Mouse (Mus musculus): ENCODE results near the gene Zfp534. TPM values are rescaled to one million over a fixed set of nuclear protein-coding genes. Genes with fewer than 3 reads are reported as not detected.
"Not testable (repeated sequence)": the region's sequence is repeated elsewhere in the genome, so short reads cannot be mapped to it uniquely, and the experiment has no call there.

The Zfp534 gene
- polyA plus RNA-seq (2015; fragmentation: Nextera tagmentation; extraction: Ambion mirVana) = not detected in 2 replicates

- not testable (repeated sequence) for H3K27me3 ChIP-seq; H3K9ac ChIP-seq (replicated peaks); H3K36me3 ChIP-seq; H3K4me1 ChIP-seq; H3K4me2 ChIP-seq (replicated peaks); H3K27ac ChIP-seq (replicated peaks); H3K9me3 ChIP-seq; H3K4me3 ChIP-seq; ATAC-seq (replicated peaks)
- 96% methylated on average over 3 of the region's 3 CpGs for WGBS
Observed at GRCm38 (mm10) chr4:147702453-147702852, at the start of gene Zfp534. Gene Zfp534, minus strand, starts transcription at chr4:147702553.

GRCm38 (mm10) chr4:147746255-147746654 is 43.9 kb upstream of the Zfp534 start:
- WGBS = 93% methylated on average over 14 of the region's 15 CpGs
- not testable (repeated sequence) for ATAC-seq (replicated peaks); H3K4me1 ChIP-seq; H3K9me3 ChIP-seq; H3K4me3 ChIP-seq; H3K9ac ChIP-seq (replicated peaks); H3K27me3 ChIP-seq; H3K27ac ChIP-seq (replicated peaks); H3K4me2 ChIP-seq (replicated peaks); H3K36me3 ChIP-seq

GRCm38 (mm10) chr4:147738636-147739369 is 36.5 kb upstream of the Zfp534 start:
- H3K36me3 ChIP-seq; ATAC-seq (replicated peaks); H3K4me1 ChIP-seq; H3K27ac ChIP-seq (replicated peaks); H3K9me3 ChIP-seq; H3K27me3 ChIP-seq; H3K9ac ChIP-seq (replicated peaks): not testable (repeated sequence)
- Histone ChIP-seq H3K4me3 (peak overlapping the region; percentile 39), H3K4me2 (replicated peaks) (peak overlapping the region; percentile 40)
- 36% methylated on average over 63 of the region's 63 CpGs for WGBS

- not testable (repeated sequence) for H3K4me2 ChIP-seq (replicated peaks); H3K4me1 ChIP-seq; ATAC-seq (replicated peaks); H3K27ac ChIP-seq (replicated peaks); H3K27me3 ChIP-seq; H3K36me3 ChIP-seq; H3K9me3 ChIP-seq; H3K9ac ChIP-seq (replicated peaks); H3K4me3 ChIP-seq
- WGBS = 93% methylated on average over 5 of the region's 5 CpGs
Observed at GRCm38 (mm10) chr4:147655245-147655644, 47.1 kb downstream of the Zfp534 start.

- whole genome bisulfite sequencing = no CpG with 5 or more reads among the region's 3 CpGs
- not testable (repeated sequence) for H3K36me3 ChIP-seq; H3K9ac ChIP-seq (replicated peaks); H3K9me3 ChIP-seq; ATAC-seq (replicated peaks); H3K4me3 ChIP-seq; H3K27ac ChIP-seq (replicated peaks); H3K27me3 ChIP-seq; H3K4me1 ChIP-seq; H3K4me2 ChIP-seq (replicated peaks)
Observed at GRCm38 (mm10) chr4:147647407-147647806, 54.9 kb downstream of the Zfp534 start.

- WGBS = no CpG with 5 or more reads among the region's 6 CpGs
- H3K27me3 ChIP-seq; H3K27ac ChIP-seq (replicated peaks); H3K36me3 ChIP-seq; H3K4me3 ChIP-seq; H3K4me2 ChIP-seq (replicated peaks); ATAC-seq (replicated peaks); H3K9ac ChIP-seq (replicated peaks); H3K4me1 ChIP-seq; H3K9me3 ChIP-seq: not testable (repeated sequence)
Observed at GRCm38 (mm10) chr4:147642413-147642812, 59.9 kb downstream of the Zfp534 start, which contains the start of gene Zfp979. Gene Zfp979, minus strand, starts transcription at chr4:147642513.

- H3K9ac ChIP-seq (replicated peaks); H3K27ac ChIP-seq (replicated peaks); H3K27me3 ChIP-seq; H3K9me3 ChIP-seq; H3K4me1 ChIP-seq; H3K4me3 ChIP-seq; H3K4me2 ChIP-seq (replicated peaks); ATAC-seq (replicated peaks); H3K36me3 ChIP-seq: not testable (repeated sequence)
- WGBS = 44% methylated on average over 2 of the region's 3 CpGs
Observed at GRCm38 (mm10) chr4:147641932-147642331, 60.4 kb downstream of the Zfp534 start.

GRCm38 (mm10) chr4:147633818-147634262 is 68.5 kb downstream of the Zfp534 start:
- not testable (repeated sequence) for H3K36me3 ChIP-seq; H3K4me1 ChIP-seq; ATAC-seq (replicated peaks); H3K9ac ChIP-seq (replicated peaks); H3K9me3 ChIP-seq; H3K27ac ChIP-seq (replicated peaks); H3K4me3 ChIP-seq; H3K4me2 ChIP-seq (replicated peaks); H3K27me3 ChIP-seq
- no CpG with 5 or more reads among the region's 2 CpGs for WGBS

Other genes with a start within 250 kb of the Zfp534 start
- gene Zfp982, start 210.1 kb downstream of the Zfp534 start, polyA plus RNA-seq (2015; fragmentation: Nextera tagmentation; extraction: Ambion mirVana) = 1.7 and 2.7 TPM in 2 replicates
- gene Gm16503, start 162.3 kb downstream of the Zfp534 start, polyA plus RNA-seq (2015; fragmentation: Nextera tagmentation; extraction: Ambion mirVana) = 0.36 and 0.42 TPM in 2 replicates
- 0.06 TPM in 1 of 2 replicates, not detected in the other for gene Zfp985, start 149.3 kb downstream of the Zfp534 start, polyA plus RNA-seq (2015; fragmentation: Nextera tagmentation; extraction: Ambion mirVana)
- 0.84 and 1.1 TPM in 2 replicates for gene Zfp979, start 60.0 kb downstream of the Zfp534 start, polyA plus RNA-seq (2015; fragmentation: Nextera tagmentation; extraction: Ambion mirVana)
- gene Zfp984, start 107.2 kb upstream of the Zfp534 start, polyA plus RNA-seq (2015; fragmentation: Nextera tagmentation; extraction: Ambion mirVana) = 4.9 and 5.3 TPM in 2 replicates
- gene Zfp933, start 145.8 kb upstream of the Zfp534 start, polyA plus RNA-seq (2015; fragmentation: Nextera tagmentation; extraction: Ambion mirVana) = 8.3 and 10.7 TPM in 2 replicates
- gene Miip, start 166.3 kb upstream of the Zfp534 start, polyA plus RNA-seq (2015; fragmentation: Nextera tagmentation; extraction: Ambion mirVana) = 55.0 and 55.3 TPM in 2 replicates
- 12.7 and 12.8 TPM in 2 replicates for gene Fv1, start 166.4 kb upstream of the Zfp534 start, polyA plus RNA-seq (2015; fragmentation: Nextera tagmentation; extraction: Ambion mirVana)
- gene Mfn2, start 202.2 kb upstream of the Zfp534 start, polyA plus RNA-seq (2015; fragmentation: Nextera tagmentation; extraction: Ambion mirVana) = 73.6 and 77.2 TPM in 2 replicates
- gene Plod1, start 234.2 kb upstream of the Zfp534 start, polyA plus RNA-seq (2015; fragmentation: Nextera tagmentation; extraction: Ambion mirVana) = 16.1 and 16.4 TPM in 2 replicates
- gene 2510039O18Rik, start 238.3 kb upstream of the Zfp534 start, polyA plus RNA-seq (2015; fragmentation: Nextera tagmentation; extraction: Ambion mirVana) = 13.7 and 13.8 TPM in 2 replicates

Measured in forebrain, embryonic 15.5 days (tissue).